Mouse (Mus musculus) mesoderm, embryonic 11.5 days (tissue): ENCODE measurements at regions not wholly inside any gene's neighbourhood (a gene's known extent, or its start where the extent isn't known, plus 50 kb on each side); places are given as distances from the start of the nearest gene placed in this dataset.

Source experiments
- DNase-seq: peaks from one replicate; pipeline ENCODE4 v3.0.0-alpha.2; 2012; ENCODE audit warnings: low read depth, low spot score

DNA sequence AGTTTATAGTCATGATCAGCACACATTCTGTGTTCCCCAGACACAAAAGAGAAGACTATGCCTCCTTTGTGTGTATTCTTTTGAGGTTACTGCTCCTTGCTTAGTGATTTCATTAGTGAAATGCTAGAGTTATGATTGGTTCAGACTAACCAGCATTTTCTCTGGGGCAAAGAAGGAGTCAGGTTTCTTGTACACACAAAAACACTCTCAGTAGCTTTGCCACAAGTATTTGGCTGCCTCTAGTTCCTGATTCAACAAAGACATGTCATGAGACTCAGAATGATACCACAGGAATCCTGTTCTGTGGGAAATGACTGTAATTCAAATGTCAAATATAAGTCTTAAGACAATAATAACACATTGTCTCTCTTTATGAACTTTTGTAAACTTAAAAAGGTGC lies 86.9 kb downstream of the Alx1 start:
- DNase-seq: no peak

DNA sequence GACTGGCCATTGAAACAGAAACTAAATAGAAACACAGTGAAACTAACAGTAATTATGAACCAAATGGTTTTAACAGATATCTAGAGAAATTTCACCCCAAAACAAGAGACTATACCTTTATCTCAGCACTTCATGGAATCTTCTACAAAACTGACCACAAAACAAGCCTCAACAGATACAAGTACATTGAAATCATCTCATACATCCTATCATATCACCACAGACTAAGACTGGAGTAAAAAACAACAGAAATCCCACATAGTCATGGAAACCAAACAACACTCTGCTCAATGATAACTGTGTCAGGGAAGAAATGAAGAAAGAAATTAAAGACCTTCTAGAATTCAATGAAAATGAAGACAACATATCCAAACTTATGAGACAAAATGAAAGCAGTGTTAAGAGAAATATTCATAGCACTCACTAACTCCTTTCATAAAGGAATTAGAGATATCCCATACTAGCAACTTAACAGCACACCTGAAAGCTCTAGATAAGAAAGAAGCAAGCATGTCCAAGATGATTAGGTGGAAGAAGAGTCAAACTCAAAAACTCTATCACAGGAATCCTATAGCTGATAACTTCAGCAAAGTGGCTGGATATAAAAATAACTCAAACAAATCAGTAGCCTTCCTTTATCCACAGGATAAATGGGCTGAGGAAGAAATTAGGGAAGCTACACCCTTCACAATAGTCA lies 89.0 kb downstream of the Alx1 start:
- DNase-seq: no peak

DNA sequence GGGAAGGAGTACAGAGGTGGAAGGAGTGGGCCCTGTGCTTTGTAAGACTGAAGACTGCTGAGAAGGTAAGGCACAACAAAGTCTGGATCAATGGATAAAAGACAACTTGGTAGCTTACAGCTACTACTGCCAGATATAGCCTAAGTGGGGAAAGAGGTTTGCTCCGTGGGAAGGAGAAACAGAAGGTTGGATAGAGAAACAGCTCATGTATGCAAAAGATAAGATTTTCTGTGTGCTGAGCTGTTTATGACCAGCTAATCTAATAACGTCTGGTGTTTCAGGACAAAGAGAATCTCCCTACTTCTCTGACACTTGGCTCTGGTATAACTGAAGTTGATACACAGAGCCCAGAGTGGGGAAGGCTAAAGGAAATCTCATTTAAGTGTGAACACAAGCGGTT lies 98.6 kb downstream of the Alx1 start:
- no peak for DNase-seq

DNA sequence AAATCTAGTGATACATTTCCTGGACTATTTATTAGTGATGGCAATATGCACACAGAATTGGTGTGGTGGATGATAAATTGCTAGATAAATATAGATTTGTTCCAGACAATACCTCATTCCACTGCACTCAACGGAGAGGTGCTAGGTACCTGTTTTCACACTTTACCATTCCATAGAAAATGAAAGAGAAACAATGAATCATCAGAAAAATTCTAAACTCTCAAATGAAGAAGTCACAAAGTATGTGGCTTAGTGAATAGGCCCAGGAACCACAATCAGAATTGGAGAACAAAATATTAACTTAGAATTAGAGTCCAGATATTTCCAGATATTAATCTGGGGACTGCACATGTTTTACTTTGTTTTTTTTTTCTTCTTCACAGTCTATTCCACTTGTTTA lies 101.4 kb downstream of the Alx1 start:
- no peak for DNase-seq

DNA sequence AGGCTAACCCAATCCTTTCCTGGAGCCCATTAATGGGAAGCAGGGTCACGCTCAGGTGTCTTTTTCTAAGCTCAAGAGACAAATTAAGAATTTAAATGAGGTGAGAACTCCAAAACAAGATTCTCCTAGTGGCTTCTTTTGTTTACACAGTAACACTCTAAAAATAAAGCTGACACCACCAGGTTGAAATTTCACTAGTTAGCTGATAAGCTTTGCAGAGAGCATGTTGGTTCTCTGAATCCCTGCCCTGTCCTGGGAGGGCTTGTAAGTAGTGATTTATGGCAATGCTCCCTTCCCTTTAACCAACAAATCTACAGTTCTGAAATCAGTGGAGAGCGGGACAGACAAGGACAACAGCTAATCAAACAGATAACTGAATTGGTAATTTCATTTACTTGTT lies 132.6 kb downstream of the Alx1 start:
- DNase-seq: peak; percentile 13

DNA sequence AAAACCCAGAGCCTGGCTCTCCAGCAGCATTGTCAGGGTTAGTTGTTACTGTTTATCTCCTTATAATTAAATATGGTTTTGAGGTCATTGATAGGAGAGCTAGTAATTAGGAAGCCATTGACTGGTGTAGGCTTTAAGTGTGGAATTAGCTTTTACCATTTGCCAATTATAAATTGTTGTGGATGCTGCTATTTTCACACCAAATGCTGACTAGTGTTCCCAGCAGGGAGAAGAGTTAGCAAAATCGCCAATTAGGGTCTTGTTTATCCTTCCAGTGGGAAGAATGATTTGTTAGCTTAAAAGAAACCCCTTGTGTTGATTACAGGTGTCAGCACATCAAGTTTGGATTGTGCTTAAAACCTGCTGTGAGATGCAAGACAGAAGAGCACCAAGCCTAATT lies 134.1 kb downstream of the Alx1 start:
- DNase-seq: no peak

DNA sequence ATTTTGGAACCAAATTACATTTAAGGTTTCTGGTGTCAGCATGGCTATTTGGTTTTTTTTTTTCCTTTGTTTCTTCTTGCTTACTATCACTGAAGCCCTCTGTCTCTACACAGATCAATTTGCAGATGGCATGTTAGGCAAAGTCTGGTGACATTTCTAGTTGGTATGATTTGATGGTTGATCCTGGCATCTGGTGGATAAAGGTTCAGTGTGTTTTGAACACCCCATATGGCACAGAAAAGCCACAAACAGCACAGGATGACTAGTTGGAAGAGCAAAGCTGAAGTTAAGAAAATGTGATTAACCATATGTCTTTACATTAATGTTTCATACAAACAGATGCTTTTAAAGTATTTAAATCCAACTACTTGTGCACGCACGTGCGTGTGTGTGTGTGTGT lies 137.6 kb downstream of the Alx1 start:
- no peak for DNase-seq

DNA sequence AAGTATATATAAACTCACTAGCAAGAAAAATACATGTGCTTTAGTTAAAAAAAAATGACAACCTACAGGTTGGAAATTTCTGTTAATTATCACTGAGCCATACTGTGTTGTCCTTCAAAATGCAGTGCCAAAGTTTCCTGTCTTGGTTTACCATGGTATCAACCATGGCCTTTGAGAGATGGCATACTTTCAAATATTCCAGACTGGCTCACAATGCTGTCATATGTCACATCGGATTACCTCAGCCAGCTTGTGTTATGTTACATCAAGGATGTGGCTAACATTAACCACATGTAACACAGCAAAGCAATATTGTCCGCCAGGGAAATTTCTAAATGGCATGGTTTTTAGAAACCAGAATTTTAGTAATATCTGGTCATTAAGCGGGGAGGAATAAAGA lies 140.3 kb downstream of the Alx1 start:
- DNase-seq: no peak

DNA sequence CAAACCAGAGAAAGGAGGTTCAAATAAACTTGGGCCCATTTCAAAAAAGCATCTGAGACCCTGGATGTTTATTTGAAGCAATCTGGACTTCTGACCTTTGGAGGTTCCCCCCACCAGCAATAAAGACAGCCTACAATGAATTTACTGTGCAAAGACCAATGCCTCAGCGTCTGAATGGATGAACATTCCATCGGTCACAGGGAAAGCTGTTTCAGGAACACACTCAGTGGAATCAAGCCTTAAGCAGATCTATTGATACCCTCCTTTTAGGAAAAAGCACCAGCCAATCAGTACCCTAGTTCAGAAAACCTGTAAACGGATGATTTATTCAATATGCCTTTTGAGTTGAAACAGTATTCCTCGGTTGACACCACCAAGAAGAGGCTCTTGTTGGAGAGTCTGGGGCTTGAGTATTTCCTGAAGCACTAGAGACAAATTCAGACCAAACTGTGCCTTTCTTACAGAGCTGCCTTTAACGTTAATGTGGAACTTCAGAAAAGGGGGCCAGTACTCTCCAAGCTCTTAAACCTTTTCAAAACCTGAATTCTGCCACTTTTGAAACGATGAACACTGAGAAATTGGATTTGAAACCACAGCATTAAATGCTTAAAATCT lies 148.1 kb downstream of the Alx1 start:
- DNase-seq: no peak

DNA sequence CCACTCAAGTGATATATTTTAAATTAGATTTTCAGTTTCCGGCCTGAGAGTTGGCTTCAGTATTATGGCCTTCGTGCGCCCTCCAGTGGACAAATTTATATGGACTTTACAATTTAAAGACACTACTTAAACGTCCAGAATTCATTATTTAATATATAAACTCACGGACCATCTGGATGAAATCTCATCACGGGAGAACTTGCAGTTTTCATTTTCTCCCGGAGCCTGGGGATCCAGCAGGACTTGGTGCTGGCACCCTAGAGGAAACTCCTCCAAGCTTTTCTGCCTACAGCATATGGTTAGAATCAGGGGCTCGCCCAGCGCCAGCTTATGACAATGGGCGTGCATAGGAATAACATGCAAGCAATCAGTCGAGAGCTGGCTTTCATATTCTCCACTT lies 152.0 kb downstream of the Alx1 start:
- peak; percentile 52 for DNase-seq

DNA sequence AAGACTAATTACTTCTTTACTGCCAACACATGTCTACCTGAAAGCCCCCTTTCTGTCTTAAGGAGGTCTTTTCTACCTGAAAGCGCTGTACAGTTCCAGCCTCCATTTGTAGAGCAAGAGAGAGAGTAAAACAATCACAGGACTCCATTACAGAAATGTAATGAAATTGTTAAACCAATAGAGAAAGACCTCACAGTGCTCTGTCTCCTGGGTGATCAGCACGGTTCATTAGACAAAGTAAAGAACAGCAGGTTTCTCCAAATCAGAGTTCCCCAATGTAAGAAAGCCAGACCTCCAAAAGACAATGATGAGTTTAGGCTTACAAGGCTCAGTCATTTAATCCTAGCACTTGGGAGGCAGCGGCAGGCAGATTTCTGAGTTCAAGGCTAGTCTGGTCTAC lies 153.1 kb downstream of the Alx1 start:
- DNase-seq: no peak

DNA sequence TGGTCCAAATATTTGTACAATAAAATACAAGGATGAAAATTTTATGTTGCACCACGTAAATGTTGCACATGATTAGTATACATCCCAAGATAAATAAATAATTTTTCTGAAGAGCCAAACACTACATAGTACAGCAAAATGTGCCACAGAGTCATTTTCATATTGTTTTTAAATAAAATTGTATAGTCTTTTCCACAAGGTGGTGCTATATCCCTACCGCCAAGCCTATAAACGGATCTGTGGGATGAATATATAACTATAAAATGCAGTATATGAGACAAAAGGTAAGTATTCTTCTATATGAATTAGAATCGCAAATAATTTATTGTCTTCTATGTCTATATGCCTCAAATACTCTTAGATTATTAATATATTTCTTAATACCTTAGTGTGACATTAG lies 163.1 kb downstream of the Alx1 start:
- no peak for DNase-seq

DNA sequence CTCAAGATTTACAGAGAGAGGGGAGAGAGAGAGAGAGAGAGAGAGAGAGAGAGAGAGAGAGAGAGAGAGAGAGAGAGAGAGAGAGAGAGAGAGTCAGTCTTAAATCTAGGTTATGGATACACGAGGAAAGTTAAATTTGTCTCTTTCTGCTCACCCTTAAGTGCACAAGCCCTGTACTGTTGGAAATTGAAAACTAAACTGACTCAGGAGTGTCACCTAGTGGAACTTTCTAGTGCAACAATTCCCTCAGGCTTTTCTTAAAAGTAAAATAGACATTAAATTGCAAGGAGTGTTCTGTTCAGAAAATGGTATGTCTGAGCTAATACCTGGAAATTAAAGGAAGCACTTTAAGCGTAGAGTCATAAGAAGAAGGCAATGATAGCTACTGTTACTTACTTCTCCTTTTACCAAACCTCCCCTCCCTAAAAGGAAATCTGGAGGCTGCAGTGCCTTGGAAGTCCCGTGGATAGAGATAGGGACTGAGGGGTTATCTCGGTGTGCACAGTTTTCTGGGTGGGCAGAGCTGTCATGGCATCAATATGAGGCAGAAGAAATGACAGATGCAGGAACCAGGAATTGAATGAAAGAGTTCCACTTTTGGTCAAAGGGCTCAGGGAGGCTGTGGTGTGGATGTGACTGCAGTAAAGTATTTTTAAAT lies 193.3 kb downstream of the Alx1 start:
- DNase-seq: peak; percentile 36

DNA sequence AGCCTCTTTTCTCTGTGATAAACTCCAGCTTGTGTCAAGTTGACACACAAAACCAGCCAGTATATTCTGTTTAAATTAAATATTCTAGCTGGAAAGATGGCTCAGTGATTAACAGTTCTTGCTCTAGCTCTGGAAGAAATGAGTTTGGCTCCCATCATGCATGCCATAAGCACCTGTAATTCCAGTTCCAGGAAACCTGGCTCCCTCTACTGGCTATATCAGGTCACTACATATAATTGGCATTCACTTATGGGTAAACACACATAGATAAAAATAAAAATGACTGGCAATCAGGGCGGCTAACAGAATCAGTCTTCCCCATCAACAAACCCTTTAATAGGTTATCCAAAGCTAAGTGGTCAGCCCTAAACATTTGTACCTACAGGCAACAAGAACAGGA lies 194.2 kb downstream of the Alx1 start:
- peak; percentile 25 for DNase-seq

DNA sequence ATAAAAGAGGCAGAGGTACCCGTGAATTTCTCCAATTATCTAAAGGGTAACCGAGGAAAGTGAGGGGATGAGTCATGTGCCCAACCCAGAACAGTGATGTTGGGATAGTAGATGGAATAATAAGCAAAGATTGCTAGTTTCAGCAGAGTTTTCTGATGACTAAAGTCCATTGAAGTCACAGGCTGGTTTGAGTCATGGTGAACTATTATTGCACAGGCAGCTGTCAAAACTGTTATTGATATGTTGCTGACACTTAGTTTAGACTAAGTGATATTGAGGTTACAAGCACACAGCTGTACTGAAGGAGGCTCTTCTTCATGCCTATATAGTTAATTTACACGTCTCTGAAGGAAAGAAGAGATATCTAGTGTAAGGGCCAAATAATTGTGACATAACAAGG lies 200.4 kb downstream of the Alx1 start:
- DNase-seq: no peak

DNA sequence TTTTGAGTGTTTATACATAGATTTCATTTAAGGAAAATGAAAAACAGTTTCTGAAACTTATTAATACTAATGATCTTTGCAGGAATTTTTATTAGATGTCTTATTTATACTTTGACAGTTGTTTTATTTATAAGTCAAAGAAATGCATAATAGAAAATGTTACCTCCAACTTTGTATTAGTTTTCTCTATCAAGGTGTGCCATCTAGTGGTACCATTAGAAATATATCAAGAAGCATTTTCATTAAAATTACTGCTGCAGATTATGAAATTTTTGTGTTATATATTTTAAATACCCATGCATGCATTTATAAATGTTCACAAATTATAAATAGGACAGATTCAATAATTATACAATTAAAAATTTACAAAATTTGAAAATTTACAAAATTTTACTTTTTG lies 206.6 kb downstream of the Alx1 start:
- no peak for DNase-seq

DNA sequence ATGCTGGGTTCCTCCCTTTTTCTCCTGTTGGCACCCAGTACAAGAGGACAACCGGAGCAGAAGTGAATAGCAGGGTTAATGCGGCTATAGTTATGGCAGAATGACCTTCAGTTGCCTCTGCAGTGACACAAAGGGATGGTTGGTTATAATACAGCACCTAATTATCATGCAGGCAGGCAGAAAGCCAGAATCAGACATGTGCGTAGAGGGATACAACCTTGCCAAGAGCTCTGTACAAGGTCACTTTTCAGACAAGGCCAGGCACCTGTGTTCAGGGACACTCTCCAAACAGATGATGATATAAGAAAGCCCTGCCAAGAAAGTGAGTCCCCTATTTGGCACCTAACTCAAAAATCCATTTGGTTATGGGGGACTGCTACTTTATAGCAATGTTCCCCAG lies 228.6 kb downstream of the Alx1 start:
- DNase-seq: no peak

DNA sequence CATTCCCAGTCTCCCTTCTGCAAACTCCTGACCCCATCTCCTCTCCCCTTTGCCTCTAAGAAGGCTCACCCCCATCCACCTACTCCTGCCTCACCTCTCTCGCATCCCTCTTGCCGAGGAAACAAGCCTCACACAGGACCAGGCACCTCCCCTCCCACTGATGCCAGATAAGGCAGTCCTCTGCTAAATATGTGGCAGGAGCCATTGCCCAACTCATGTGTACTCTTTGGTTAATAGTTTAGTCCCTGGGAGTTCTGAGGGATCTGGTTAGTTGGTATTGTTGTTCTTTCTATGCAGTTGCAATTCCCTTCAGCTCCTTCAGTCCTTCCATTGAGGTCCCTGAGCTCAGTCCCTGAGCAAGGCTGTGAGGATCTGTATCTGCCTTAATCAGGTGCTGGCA lies 250.8 kb downstream of the Alx1 start:
- DNase-seq: no peak

DNA sequence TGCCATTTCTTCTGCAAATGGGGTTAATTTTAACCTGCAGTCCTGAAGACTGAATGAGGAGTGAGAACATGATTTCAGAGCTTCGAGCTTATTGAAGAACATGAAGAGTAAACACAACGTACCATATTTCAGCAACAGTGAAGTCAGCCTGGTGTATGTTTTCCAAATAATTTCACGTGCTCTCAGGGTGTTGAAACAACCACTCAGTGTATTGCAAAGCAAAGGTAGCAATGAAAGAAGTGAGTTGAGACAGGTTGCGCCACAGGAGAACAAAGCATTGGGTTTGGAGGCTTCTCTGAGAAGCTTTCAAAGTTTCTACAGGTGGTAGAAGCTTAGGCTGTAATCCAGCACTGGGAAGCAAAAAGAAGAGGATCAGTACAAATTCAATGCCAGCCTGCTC lies 251.7 kb downstream of the Rassf9 start:
- DNase-seq: no peak

DNA sequence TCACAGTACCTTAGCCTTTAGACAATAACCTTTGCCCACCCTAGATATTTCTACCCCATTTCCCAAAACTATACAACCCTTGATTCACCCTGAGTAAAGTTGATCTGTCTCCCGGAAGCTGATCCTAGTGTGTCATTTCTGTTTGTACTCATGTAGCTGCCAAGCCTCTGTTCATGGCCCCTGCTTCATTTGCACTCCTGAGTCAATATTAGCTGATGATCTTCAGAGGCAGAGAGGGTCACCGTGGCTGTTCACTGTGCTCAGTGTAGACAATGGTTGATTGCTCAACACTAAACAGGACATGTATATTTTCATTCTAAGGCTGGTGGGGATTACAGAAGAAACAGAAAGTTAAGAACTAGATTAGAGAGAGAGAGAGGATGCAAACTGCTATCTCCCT lies 250.4 kb downstream of the Rassf9 start:
- DNase-seq: no peak

DNA sequence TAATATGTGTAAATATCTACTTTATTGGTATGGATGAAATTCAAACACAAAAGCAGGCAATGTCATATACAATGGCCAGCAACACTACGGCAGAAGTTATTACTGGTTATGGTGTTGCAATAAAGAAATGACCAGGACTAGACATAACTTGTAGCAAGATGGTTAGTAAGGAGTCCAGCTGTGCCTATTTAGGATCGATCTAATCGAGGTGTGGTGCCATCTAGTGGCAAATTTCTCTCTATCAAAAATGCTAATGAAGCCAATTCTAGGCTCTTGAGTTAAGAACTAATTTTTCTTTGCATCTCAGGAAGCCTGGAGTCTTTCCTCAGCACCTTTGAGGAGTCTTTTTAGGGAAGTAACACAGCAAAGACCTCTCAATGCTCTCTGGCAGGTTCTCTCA lies 223.2 kb downstream of the Rassf9 start:
- peak; percentile 9 for DNase-seq

DNA sequence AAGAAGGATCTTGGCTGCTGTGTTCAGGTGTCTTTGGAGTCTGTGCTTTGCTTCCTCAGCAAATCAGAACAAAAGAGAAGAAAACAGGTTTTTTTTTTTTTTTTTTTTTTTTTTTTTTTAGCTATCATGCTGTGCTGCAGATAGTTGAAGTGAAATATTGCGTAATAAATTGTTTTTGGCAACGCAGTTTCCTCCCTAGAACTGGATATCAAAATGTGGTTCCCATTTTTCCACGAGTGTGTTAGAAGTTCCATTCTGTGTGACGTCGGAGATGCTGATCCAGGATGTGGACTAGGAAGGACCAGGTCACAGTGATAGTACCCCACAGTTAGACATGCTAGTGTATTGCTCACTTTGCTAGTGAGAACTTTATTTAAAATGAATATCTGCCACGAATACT lies 220.4 kb downstream of the Rassf9 start:
- no peak for DNase-seq

DNA sequence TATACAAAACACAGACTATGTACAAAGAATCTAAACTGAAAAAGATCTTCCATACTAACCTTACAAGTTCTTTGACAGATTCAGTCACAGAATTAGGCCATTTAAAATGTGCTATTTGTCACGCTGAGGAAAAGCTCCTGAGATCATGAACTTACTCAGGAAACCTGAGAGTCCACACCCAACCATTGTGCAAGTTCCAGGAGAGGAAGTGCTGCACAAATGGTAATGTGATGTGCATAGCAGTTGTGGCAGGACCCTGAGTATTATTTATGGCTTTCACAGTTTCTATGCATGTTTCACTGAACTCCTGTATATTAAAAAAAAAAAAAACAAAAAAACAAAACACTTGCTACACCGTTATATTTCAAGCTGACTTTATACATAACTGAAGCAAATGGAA lies 200.2 kb downstream of the Rassf9 start:
- no peak for DNase-seq
